12 mouse cellular contexts compared by ENCODE assay signal in the genomic region with DNA sequence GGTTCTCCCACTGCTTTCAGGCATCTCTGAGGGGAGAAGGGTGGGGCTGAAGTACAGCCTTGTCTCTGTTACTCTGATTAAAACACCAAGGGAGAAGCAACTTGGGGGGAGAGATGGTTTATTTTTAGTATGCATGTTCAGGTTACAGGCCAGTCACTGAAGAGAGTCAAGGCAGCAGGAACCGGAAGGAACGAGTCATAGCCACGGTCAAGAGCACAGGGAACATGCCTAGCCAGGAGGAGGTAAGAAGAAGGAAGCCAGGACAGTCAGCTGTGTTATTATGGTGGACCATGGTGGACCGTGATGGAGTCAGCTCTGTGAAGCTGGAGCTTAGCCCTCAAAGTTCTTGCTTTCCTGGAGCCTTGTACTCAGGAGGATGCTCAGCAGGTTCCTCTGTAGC.
"Had no signal": no experiment of that assay in that cellular context is flagged by ENCODE, and none has a peak within 500 bp of the region (broad histone marks: within the 10 kb centered on the region; RNA-seq: fewer than 3 reads in every experiment).

No protein-coding gene starts in this region.

- ATAC-seq: liver, embryonic 12.5 days had no signal

- H3K9ac ChIP-seq: limb, embryonic 15.5 days; liver, embryonic 12.5 days; lung, embryonic 14.5 days had no signal

- H3K4me2 ChIP-seq: limb, embryonic 15.5 days; liver, embryonic 12.5 days had no signal

- H3K27ac ChIP-seq: kidney, postnatal 0 days; limb, embryonic 15.5 days; liver, embryonic 12.5 days; midbrain, embryonic 10.5 days had no signal

- DNase-seq: kidney, adult 9 months; kidney, postnatal 36 days; midbrain, embryonic 14.5 days; right cerebral cortex, postnatal 4 days; spleen, adult 18-20 months; thymus, adult 18-20 months; thymus, postnatal 36 days had no signal

- H3K9me3 ChIP-seq: limb, embryonic 15.5 days; liver, embryonic 12.5 days; midbrain, embryonic 10.5 days had no signal

- H3K4me1 ChIP-seq: limb, embryonic 15.5 days; liver, embryonic 12.5 days; midbrain, embryonic 10.5 days had no signal

- H3K27me3 ChIP-seq: limb, embryonic 15.5 days; liver, embryonic 12.5 days had no signal

- H3K4me3 ChIP-seq: limb, embryonic 15.5 days; liver, embryonic 12.5 days; midbrain, embryonic 10.5 days had no signal

- H3K36me3 ChIP-seq: limb, embryonic 15.5 days; liver, embryonic 12.5 days; midbrain, embryonic 10.5 days had no signal
